Mouse (Mus musculus): ENCODE measurements at regions not wholly inside any gene's neighbourhood (a gene's known extent, or its start where the extent isn't known, plus 50 kb on each side); places are given as distances from the start of the nearest gene placed in this dataset.
"Not testable (repeated sequence)": the region's sequence is repeated elsewhere in the genome, so short reads cannot be mapped to it uniquely, and the experiment has no call there.

DNA sequence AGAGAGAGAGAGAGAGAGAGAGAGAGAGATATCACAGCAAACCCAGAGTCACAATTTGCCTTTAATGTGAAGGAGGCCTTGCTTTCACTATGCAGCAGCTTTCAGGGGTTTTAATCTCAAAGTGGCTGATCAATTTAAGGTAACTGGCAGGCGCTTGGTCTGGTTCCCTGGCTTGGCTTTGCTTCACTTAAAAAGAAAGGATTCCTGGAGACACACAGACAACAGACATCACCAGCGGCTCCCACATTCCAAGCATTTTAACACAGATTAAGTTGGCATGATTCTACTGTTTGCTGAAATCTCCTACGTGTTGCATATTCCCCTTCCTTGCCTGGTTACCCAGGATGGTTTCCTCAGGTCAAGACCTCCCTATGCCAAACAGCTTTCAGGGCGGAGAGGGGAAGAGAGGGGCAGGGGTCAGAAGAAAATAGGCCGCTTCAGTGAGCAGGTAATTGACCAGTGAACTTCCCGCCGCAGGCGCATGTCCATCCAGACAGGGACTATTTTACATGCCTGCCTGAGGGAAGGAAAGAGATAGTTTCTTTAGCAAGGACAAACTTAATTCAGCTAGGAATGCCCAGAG, 140.0 kb downstream of the Rab10 start:
- TF ChIP-seq CTCF (IDR thresholded peaks at IDR 0.05; ENCODE audit: control insufficient read depth, insufficient read depth, low read length); POLR2A (IDR thresholded peaks at IDR 0.05; ENCODE audit: borderline replicate concordance, control insufficient read depth, low read depth, low read length): not testable (repeated sequence)
